Mouse (Mus musculus) cerebellum, postnatal 14 days (tissue): ENCODE measurements around the gene Gorasp1.

Experiments used
- DNase-seq, 2 experiments: peaks; one replicate each; pipeline ENCODE4 v3.0.0; 2021; ENCODE audit warnings: mixed read lengths in 2 of 2

The Gorasp1 gene

DNA sequence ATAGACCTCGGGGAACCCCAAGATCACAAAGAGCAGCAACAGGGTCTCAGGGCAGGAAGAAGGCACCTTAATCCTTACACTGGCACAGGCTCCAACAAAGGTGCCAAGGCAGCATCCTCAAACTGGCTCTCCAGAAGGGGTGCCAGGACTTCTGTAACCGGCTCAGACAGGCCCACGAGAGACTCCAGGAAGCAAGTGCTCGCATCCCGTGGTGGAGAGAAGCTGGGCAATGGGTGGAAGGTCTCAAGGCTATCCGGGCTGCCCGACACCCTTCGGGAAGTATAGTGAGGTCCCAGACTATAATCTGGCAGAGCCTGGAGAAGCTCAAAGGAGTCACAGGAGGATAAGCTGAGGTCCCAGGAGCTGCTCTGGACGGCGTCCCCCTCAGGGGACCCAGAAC lies 34.8 kb upstream of the Gorasp1 start:
- DNase-seq = peak; percentile 52 to 54

DNA sequence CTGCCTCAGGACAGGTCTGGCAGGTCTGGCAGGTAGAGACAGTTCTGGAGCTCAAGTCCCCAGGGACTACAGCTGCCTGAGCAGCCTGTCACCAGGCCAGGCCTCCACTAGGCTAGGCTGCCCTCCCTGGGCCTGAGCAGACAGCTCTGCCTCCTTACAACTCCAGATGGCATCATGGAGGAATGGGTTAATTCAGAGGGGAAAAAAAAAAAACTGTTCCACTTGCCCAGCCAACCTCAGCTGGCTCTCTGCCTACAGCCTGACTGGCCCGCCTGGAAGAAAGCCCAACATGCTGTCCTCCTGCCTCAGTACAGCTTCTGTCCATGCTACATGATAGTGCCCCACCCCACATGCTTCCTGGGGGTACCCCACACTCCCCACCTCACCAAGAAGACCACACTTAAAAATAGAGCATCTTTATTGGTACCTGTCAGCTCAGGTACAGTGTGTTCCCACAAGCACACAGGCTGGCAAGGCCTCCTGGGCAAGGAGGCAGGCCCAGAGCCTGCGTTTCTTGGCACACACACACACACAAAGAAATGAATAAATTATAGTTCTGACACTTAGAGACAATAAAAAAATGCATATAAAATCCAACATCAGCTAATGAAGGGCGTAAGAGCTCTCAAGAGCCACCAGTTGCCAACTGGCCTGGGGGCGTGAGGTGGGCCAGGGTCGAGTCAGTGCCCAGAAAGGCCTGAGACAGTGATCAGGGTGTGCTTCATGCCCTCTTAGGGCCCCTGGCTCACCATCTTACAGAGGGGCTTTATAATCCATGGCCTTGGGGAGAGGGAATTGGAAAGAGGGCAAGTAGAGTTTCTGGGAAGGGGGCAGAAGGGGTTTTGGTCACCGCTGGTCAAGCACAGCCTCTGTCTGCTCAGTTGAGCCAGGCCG lies 33.6 kb upstream of the Gorasp1 start:
- peak; percentile 93 to 96 for DNase-seq

DNA sequence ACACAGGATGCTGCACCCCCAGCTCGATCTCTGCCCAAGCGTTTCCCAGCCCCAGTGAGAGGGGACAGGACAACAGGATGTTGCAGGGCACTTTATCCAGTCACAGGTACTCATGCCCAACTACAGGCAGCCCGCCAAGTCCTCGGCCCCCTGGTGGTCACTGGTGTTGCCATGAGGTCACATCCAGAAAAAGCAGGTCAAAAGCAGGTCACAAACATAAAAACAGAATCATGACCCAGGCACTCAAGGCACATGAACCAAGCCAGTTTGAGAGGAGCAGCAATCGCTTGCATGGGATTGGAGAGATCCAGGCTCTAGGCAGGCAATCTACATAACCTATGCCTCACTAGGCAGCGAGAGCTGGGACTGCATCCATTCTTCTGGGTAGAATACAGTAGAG lies 32.9 kb upstream of the Gorasp1 start:
- peak; percentile 78 to 90 for DNase-seq

- no peak for DNase-seq
Measured at GRCm38 (mm10) chr9:119969811-119970210, 32.4 kb upstream of the Gorasp1 start.

DNA sequence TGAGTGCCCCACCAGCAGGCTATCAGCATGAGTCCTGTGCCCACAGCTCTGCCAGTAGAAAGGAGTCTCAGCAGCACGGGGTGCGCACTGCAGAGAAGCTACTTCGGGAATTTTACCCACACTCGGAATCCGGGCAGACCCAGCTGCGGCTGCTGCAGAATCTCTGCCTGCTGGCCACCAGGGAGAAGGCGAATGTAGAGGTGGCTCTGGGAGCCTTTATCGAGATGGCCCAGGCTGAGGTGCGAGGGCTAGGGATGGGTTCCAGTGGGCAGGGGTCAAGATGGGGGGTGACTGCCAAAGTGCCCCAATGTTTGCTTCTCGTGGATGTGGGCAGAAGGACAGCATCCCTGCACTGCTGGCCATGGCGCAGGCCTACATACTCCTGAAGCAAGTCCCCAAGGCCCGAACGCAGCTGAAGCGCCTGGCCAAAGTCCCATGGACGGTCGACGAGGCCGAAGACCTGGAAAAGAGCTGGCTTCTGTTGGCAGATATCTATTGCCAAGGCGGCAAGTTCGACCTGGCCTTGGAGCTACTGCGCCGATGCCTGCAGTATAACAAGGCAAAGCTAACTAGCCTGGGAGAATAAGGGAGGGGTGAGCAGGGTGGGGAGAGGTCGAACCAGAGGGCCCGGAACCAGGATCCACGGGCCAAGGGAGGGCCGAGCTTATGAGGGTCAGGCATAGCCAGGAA lies 29.0 kb upstream of the Gorasp1 start:
- DNase-seq = peak; percentile 36 to 50

DNA sequence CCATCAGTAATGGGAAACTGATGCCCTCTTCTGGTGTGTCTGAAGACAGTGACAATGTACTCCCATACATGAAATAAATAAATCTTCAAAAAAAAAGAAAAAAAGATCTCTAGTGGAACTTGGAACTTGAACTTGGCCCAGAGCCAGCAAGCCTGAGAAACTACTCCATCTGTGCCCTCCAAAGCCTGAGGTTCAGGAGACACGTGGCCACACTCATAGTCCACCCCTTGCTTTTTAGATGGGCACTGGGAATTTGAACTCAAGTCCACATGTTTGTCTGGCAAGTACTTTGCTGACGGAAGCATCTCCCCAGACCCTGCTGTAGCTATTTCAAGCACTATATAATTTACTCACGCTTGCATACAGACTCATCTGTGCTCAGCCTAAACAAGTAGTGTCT lies 27.8 kb upstream of the Gorasp1 start:
- peak in 1 of 2 experiments; percentile 53 for DNase-seq

DNA sequence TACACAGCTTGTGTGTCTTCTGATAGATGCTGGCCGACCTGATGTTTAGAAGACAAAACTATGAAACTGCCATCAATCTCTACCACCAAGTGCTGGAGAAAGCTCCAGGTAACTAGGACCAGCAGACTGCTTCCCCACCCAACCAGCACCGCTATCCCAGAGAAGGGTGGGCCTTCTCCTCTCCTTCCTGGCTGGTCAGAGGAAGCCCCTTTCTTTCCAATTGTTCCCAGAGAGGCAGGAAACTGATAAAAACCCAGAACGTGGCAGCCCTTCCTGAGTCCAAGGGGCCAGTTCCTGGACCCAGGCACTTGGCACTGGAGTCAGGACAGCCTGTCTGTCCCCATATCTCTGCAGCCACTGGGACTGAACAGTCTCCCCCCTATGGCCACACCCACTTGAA lies 26.8 kb upstream of the Gorasp1 start:
- DNase-seq = no peak

GRCm38 (mm10) chr9:119962987-119963667 lies 25.8 kb upstream of the Gorasp1 start:
- DNase-seq = peak; percentile 65 to 78

DNA sequence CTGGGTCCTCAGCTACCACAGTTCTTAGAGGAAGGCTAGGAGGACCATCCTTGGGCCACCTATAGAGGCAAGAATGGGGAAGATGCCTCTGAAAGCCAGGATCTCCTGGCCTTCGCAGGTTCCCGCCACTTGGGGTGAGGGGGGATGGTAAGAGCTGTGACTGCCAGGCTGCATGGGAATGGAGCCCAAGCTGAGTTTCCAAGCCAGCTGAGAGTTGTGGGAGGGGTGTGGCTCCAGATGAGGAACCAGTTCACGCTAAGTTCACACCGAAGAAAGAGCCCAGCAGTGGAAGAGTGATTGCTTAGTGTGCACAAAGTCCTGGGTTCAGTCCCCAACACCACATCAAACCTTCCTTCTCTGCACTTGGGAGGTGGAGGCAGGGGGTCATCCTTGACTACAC lies 24.9 kb upstream of the Gorasp1 start:
- DNase-seq = no peak

DNA sequence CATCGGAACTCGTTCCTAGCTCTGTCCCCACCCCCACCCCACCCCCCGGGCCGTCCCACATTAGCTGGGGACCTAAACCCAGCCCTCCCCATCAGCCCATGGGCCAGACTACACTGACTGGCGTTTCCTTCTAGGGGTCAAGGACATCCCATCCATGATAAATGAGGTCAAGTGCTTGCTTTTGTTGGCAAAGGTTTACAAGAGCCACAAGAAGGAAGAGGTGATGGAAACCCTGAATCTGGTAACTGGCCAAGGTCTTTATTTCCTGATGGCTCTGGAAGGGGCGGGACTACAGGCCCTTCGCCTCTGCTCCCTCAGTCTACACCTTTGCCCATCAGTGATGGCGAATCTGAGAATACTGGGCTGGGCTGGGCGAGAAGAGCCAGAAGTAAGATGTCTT lies 21.5 kb upstream of the Gorasp1 start:
- DNase-seq = no peak

DNA sequence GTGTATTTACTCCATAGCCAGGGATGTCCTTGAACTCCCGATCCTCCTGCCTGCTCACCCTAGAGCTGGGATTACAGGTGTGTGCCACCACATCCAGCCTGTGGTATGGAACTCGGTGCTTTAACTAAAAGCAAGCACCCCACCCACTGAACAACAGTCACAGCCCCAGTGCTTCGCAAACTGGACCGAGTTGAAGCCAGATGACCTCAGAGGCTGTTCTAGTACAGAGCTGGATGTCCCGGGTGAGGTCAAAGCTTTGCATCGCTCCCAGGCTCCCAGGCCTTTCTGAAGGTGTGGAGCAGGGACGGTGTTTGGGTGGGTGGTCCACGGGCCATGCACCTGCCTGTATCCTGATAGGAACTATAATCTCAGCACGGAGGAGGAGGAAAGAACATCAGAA lies 14.0 kb upstream of the Gorasp1 start:
- no peak for DNase-seq

GRCm38 (mm10) chr9:119950434-119950833 lies 13.1 kb upstream of the Gorasp1 start:
- DNase-seq = no peak

DNA sequence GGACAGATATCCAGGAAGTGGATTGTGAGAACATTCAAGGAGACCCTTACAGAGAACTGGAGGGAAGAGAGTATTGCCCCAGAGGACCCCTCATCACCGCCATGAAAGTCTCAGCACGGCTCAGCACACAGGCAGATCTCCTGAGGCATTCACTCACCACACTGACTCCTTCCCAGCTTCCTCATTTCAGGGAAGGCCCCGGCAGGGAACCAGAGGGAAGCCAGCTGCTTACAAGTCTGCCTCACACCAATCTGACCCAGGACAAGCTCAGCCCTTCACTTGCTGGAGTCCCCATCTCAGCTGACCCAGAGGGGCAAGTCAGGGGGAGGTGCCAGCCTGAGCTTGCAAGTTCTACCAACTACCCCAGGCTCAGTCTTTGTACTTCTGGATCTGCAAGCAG lies 11.4 kb upstream of the Gorasp1 start:
- no peak for DNase-seq

DNA sequence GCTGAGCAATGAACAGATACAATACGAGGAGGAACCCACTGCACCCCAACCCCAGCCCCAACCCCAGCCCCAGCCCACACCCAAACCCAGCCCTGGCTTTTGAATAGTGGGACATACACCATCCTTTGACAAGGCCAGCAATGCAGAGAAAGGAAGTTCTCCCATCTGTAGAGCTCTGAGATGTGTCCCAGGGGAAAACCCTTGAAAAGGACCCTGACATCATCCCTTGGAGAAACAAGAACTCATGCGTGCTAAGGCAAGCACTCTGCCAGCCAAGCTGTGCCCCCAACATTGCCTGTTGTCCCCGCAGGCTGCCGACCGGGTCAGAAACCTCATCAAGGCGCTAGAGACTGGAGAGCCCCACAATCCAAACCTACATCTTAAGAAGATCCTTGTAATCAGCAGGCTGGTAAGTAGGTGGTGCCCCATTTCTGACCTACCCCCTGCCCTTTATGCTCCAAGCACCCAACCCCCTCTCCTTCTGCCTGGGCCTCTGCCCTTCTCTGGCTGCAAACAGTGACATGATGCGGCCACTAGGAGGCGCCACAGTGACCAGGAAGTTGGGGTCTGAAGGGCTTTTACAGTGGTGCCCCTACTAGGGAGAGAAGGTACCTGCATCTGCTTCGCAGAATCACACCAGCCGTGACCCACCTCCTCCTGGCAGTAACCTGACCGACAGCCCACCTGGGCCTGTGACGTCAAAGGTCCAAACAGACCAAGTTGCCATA lies 8.0 kb upstream of the Gorasp1 start:
- DNase-seq = peak in 1 of 2 experiments; percentile 56

GRCm38 (mm10) chr9:119943326-119943725 lies 6.0 kb upstream of the Gorasp1 start:
- DNase-seq = no peak

DNA sequence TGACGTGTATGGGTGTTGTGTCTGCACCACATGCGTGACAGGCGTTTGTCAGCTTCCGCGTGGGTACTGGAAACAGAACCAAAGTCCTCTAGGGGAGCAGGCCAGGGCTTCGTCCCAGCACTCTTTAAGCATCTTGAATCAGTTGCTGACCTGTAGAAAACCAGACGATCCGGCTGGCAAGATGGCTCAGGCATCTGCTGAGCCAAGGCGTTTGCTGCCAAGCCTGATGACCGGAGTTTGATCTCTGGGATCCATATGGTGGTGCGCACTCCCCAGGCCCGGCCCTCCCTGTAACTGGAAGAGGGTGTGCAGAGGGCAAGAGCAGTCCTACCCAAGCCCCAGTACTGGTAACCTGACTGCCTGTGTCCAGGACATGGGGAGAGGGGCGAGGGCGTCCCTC lies 4.5 kb upstream of the Gorasp1 start:
- DNase-seq = peak; percentile 63 to 68

DNA sequence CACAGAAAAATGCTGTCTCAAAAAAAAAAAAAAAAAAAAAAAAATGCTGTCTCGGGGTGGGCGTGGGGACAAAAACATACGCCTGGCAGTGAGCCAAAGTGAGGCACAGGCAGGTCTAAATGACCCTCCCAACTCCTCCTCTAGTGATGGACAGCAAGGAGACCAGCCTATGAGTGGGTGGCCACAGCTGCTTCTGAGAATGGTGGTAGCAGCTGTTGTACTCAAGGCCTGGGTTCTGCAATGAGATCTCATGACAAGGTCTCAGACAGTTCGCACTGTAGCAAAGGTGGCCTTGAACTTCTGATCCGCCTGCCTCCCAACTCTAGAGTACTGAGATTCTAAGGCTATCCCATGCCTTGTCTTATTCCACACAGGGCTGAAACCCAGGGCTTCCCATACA lies 4.0 kb upstream of the Gorasp1 start:
- DNase-seq = no peak

- no peak for DNase-seq
Measured at GRCm38 (mm10) chr9:119939646-119940045, 2.3 kb upstream of the Gorasp1 start.

DNA sequence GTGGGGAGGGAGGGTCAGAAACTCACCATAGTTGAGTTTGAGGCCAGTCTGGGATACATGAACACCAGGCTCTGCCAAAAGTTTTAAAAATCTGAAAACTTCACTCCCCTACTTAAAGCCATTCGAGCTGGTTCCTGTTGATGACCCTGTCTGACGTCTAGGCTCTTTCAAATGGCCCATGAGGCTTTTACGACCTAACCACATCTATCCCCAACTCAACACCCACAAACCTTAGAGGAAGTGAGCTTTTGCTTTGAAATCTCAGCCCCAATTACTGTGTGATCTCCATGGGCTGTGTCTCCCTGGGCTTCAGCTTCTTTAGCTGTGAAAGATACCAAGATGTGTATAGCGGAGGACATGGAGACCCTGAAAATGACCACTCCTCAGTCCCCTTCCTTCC lies 1.1 kb upstream of the Gorasp1 start:
- DNase-seq = no peak

DNA sequence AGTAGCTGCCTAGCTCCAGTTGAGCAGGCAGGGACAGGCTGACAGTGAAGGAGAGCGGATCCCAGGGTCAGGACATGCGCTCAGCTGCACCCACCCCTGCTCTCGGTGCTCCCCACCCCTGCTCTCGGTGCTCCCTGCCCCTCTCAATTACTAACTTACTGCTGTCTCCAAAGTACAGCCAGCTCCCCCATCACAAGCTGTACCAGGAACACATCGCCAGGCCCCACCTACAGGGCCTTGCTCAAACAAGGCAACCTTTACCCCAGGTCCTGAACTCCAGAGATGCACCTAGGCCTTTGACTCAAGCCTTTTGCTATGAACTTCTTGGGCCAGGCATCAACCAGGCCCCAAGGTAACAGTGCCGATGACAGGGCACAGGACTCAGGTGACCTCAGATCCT lies 3.7 kb downstream of the Gorasp1 start:
- no peak for DNase-seq

GRCm38 (mm10) chr9:119932358-119932757 lies 5.0 kb downstream of the Gorasp1 start:
- no peak for DNase-seq

DNA sequence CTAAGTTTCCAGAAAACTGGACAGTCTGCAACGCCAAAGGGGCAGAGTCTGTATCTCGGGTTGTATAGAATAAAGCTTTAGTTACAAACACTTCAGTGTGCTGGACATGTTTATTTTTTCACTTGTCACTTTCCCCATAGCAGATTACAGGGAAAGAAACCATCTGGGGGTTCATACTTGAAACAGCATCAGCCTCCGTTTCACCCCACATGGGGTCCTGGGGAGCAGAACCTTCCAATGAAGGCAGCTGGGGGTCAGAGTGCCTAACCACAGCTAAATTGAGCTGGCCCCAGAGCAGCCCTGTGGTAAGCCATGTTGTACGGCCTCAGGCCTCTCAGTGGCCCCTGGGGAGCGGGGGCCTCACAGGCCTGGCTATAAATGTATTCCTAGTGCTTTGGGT lies 10.9 kb downstream of the Gorasp1 start:
- no peak for DNase-seq

DNA sequence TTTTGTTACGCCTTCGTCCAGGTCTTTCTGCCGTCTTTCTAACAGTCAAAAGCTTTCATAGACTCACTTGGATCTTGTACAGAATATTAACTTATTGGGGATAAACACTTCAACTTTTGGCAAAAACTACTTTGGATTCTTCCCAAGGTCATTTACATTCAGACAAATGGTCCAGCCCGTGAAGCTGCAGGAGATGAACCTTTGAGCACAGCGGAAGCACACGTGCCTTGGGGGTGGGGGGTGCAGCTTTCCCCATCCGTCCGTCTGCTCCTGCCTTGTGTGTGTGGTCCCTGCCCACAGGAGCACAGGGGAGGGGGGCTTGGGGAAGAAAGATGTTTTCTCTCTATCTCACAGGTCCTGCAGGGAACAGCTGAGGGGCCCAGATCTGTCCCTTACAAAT lies 11.6 kb downstream of the Gorasp1 start:
- DNase-seq = no peak
